Mouse (Mus musculus): ENCODE data around the gene Gm11060. TPM values are rescaled to one million over a fixed set of nuclear protein-coding genes. Genes with fewer than 3 reads are reported as not detected.

Gm11060 gene
- polyA plus RNA-seq, 1 experiment from 2014 or later = not detected

- Histone ChIP-seq H3K4me1 (replicated peaks) (0 out of 2 replicates have a peak, but pooled peaks cover under 1% of the 10 kb centered on the region), H3K27ac (replicated peaks) (no peak overlapping the region), H3K9ac (no peak overlapping the region), H3K36me3 (replicated peaks) (no peaks in the 10 kb centered on the region), H3K27me3 (peaks cover 51% of the 10 kb centered on the region), H3K4me2 (no peak overlapping the region), H3K9me3 (replicated peaks) (no peaks in the 10 kb centered on the region), H3K4me3 (replicated peaks) (no peak overlapping the region)
- ATAC-seq (ENCODE audit: insufficient read depth) = no peak
- 40% methylated on average over 8 of the region's 8 CpGs for WGBS (ENCODE audit: insufficient replicate concordance)
These were observed 25.9 kb downstream of the Gm11060 start for GRCm38 (mm10) chr2:105117669-105118068.

- no peak for ATAC-seq (ENCODE audit: insufficient read depth)
- no peaks in the 10 kb centered on the region for H3K9me3 ChIP-seq (replicated peaks)
- no peaks in the 10 kb centered on the region for H3K36me3 ChIP-seq (replicated peaks)
- H3K9ac ChIP-seq = no peak overlapping the region
- H3K27me3 ChIP-seq = peaks cover 87% of the 10 kb centered on the region
- no peak overlapping the region for H3K4me2 ChIP-seq
- whole genome bisulfite sequencing (ENCODE audit: insufficient replicate concordance) = 7% methylated on average over 8 of the region's 8 CpGs
- H3K4me1 ChIP-seq (replicated peaks) = 0 out of 2 replicates have a peak, but pooled peaks cover 10% of the 10 kb centered on the region
- H3K4me3 ChIP-seq (replicated peaks) = no peak overlapping the region
- H3K27ac ChIP-seq (replicated peaks) = no peak overlapping the region
These were observed 30.4 kb downstream of the Gm11060 start for GRCm38 (mm10) chr2:105122216-105122615.

- Histone ChIP-seq H3K4me2 (peak overlapping the region; percentile 41; the same call in 1 of the 2 replicates), H3K9ac (no peak overlapping the region), H3K4me1 (replicated peaks) (0 out of 2 replicates have a peak, but pooled peaks cover 11% of the 10 kb centered on the region), H3K4me3 (replicated peaks) (no peak overlapping the region), H3K36me3 (replicated peaks) (no peaks in the 10 kb centered on the region), H3K27me3 (peaks cover 94% of the 10 kb centered on the region), H3K27ac (replicated peaks) (no peak overlapping the region), H3K9me3 (replicated peaks) (no peaks in the 10 kb centered on the region)
- 2% methylated on average over 27 of the region's 27 CpGs for WGBS (ENCODE audit: insufficient replicate concordance)
- ATAC-seq (ENCODE audit: insufficient read depth) = no peak
These were observed 31.1 kb downstream of the Gm11060 start for GRCm38 (mm10) chr2:105122886-105123285.

- Histone ChIP-seq H3K36me3 (replicated peaks) (no peaks in the 10 kb centered on the region), H3K4me2 (no peak overlapping the region), H3K27ac (replicated peaks) (no peak overlapping the region), H3K4me1 (replicated peaks) (0 out of 2 replicates have a peak, but pooled peaks cover 11% of the 10 kb centered on the region), H3K9me3 (replicated peaks) (no peaks in the 10 kb centered on the region), H3K27me3 (peaks cover 99% of the 10 kb centered on the region), H3K9ac (no peak overlapping the region), H3K4me3 (replicated peaks) (no peak overlapping the region)
- no peak for ATAC-seq (ENCODE audit: insufficient read depth)
- WGBS (ENCODE audit: insufficient replicate concordance) = 4% methylated on average over 8 of the region's 8 CpGs
These were observed 31.6 kb downstream of the Gm11060 start for GRCm38 (mm10) chr2:105123431-105123830.

GRCm38 (mm10) chr2:105123881-105124280 lies 32.1 kb downstream of the Gm11060 start:
- Histone ChIP-seq H3K4me1 (replicated peaks) (0 out of 2 replicates have a peak, but pooled peaks cover 11% of the 10 kb centered on the region), H3K4me3 (replicated peaks) (no peak overlapping the region), H3K27ac (replicated peaks) (no peak overlapping the region), H3K36me3 (replicated peaks) (no peaks in the 10 kb centered on the region), H3K27me3 (peaks cover 99% of the 10 kb centered on the region), H3K4me2 (no peak overlapping the region), H3K9me3 (replicated peaks) (no peaks in the 10 kb centered on the region), H3K9ac (no peak overlapping the region)
- 3% methylated on average over 9 of the region's 9 CpGs for WGBS (ENCODE audit: insufficient replicate concordance)
- ATAC-seq (ENCODE audit: insufficient read depth) = no peak

GRCm38 (mm10) chr2:105124391-105124790 lies 32.6 kb downstream of the Gm11060 start:
- Histone ChIP-seq H3K9ac (no peak overlapping the region), H3K4me2 (no peak overlapping the region), H3K27me3 (peaks cover 99% of the 10 kb centered on the region), H3K9me3 (replicated peaks) (no peaks in the 10 kb centered on the region), H3K4me1 (replicated peaks) (0 out of 2 replicates have a peak, but pooled peaks cover 11% of the 10 kb centered on the region), H3K4me3 (replicated peaks) (no peak overlapping the region), H3K36me3 (replicated peaks) (no peaks in the 10 kb centered on the region), H3K27ac (replicated peaks) (no peak overlapping the region)
- no peak for ATAC-seq (ENCODE audit: insufficient read depth)
- 2% methylated on average over 7 of the region's 7 CpGs for WGBS (ENCODE audit: insufficient replicate concordance)

- ATAC-seq (ENCODE audit: insufficient read depth) = no peak
- Histone ChIP-seq H3K4me2 (no peak overlapping the region), H3K9ac (no peak overlapping the region), H3K4me3 (replicated peaks) (no peak overlapping the region), H3K36me3 (replicated peaks) (no peaks in the 10 kb centered on the region), H3K27me3 (peaks cover 99% of the 10 kb centered on the region), H3K27ac (replicated peaks) (no peak overlapping the region), H3K4me1 (replicated peaks) (0 out of 2 replicates have a peak, but pooled peaks cover 11% of the 10 kb centered on the region), H3K9me3 (replicated peaks) (no peaks in the 10 kb centered on the region)
- WGBS (ENCODE audit: insufficient replicate concordance) = 4% methylated on average over 8 of the region's 8 CpGs
These were observed 33.4 kb downstream of the Gm11060 start for GRCm38 (mm10) chr2:105125205-105125604.

GRCm38 (mm10) chr2:105125641-105126040 lies 33.8 kb downstream of the Gm11060 start:
- Histone ChIP-seq H3K4me1 (replicated peaks) (0 out of 2 replicates have a peak, but pooled peaks cover 11% of the 10 kb centered on the region), H3K36me3 (replicated peaks) (no peaks in the 10 kb centered on the region), H3K27me3 (peaks cover 99% of the 10 kb centered on the region), H3K9me3 (replicated peaks) (no peaks in the 10 kb centered on the region), H3K4me2 (no peak overlapping the region), H3K27ac (replicated peaks) (no peak overlapping the region), H3K9ac (no peak overlapping the region), H3K4me3 (replicated peaks) (no peak overlapping the region)
- no peak for ATAC-seq (ENCODE audit: insufficient read depth)
- WGBS (ENCODE audit: insufficient replicate concordance) = 6% methylated on average over 15 of the region's 15 CpGs

GRCm38 (mm10) chr2:105126279-105126678 lies 34.5 kb downstream of the Gm11060 start, which contains the start of gene Wt1:
Gene Wt1 (plus strand): TSS chr2:105126529.
- H3K27ac ChIP-seq (replicated peaks) = no peak within 1 kb of the TSS
- no peaks in the 10 kb centered on the region for H3K9me3 ChIP-seq (replicated peaks)
- H3K4me3 ChIP-seq (replicated peaks) = peak within 1 kb of the TSS; percentile 31
- 0 out of 2 replicates have a peak, but pooled peaks cover 11% of the 10 kb centered on the region for H3K4me1 ChIP-seq (replicated peaks)
- ATAC-seq (ENCODE audit: insufficient read depth) = no peak; the same call in 1 of the 2 replicates
- 2% methylated on average over 21 of the region's 25 CpGs for WGBS (ENCODE audit: insufficient replicate concordance)
- H3K9ac ChIP-seq = no peak within 1 kb of the TSS
- H3K36me3 ChIP-seq (replicated peaks) = no peaks in the 10 kb centered on the region
- H3K27me3 ChIP-seq = peaks cover 99% of the 10 kb centered on the region
- peak within 1 kb of the TSS; percentile 50 for H3K4me2 ChIP-seq

GRCm38 (mm10) chr2:105126691-105127530 lies 35.1 kb downstream of the Gm11060 start:
- no peak overlapping the region for H3K9ac ChIP-seq
- 1% methylated on average over 90 of the region's 92 CpGs for WGBS (ENCODE audit: insufficient replicate concordance)
- H3K4me3 ChIP-seq (replicated peaks) = peak overlapping the region; percentile 31
- H3K4me1 ChIP-seq (replicated peaks) = 0 out of 2 replicates have a peak, but pooled peaks cover 11% of the 10 kb centered on the region
- H3K36me3 ChIP-seq (replicated peaks) = no peaks in the 10 kb centered on the region
- no peaks in the 10 kb centered on the region for H3K9me3 ChIP-seq (replicated peaks)
- no peak; the same call in 1 of the 2 replicates for ATAC-seq (ENCODE audit: insufficient read depth)
- peaks cover 99% of the 10 kb centered on the region for H3K27me3 ChIP-seq
- peak overlapping the region; percentile 50 for H3K4me2 ChIP-seq
- H3K27ac ChIP-seq (replicated peaks) = no peak overlapping the region
